Mouse (Mus musculus) hindbrain, embryonic 12.5 days (tissue): ENCODE measurements around the gene Gm10134. TPM values are rescaled to one million over a fixed set of nuclear protein-coding genes. Genes with fewer than 3 reads are reported as not detected.
"Not testable (repeated sequence)": the region's sequence is repeated elsewhere in the genome, so short reads cannot be mapped to it uniquely, and the experiment has no call there.

ENCODE experiments used
- ATAC-seq: fragments of 200-750 bp; cut with Nextera tagmentation; 2 replicates; pipeline ENCODE4 v1.8.0; 2017; ENCODE audit warnings: moderate TSS enrichment; ENCODE audit not compliant: low FRiP score
- H3K27ac ChIP-seq: fragments of 300-500 bp; sonication (generic); 2 replicates; pipeline ENCODE4 v1.5.1; 2016; ENCODE audit warnings: mild to moderate bottlenecking
- H3K27me3 ChIP-seq: fragments of 300-500 bp; sonication (generic); 2 replicates; pipeline ENCODE4 v1.6.1; 2016; ENCODE audit warnings: mild to moderate bottlenecking
- H3K36me3 ChIP-seq: fragments of 300-500 bp; sonication (generic); 2 replicates; pipeline ENCODE4 v1.6.1; 2016; ENCODE audit warnings: mild to moderate bottlenecking
- H3K4me1 ChIP-seq: fragments of 300-500 bp; sonication (generic); 2 replicates; pipeline ENCODE4 v1.6.1; 2016
- H3K4me2 ChIP-seq: fragments of 300-500 bp; sonication (generic); replicated peaks from 2 replicates; pipeline ENCODE4 v1.6.1; 2016; ENCODE audit warnings: mild to moderate bottlenecking
- H3K4me3 ChIP-seq: fragments of 300-500 bp; sonication (generic); 2 replicates; pipeline ENCODE4 v1.5.1; 2016; ENCODE audit warnings: mild to moderate bottlenecking
- H3K9ac ChIP-seq: fragments of 300-500 bp; sonication (generic); 2 replicates; pipeline ENCODE4 v1.6.1; 2016; ENCODE audit warnings: mild to moderate bottlenecking, moderate library complexity
- H3K9me3 ChIP-seq: fragments of 300-500 bp; sonication (generic); replicated peaks from 2 replicates; pipeline ENCODE4 v1.6.1; 2016; ENCODE audit warnings: mild to moderate bottlenecking
- WGBS: fragments of 180-500 bp; shearing (Covaris S2); methylation state at CpG from one replicate; pipeline ENCODE4 v1.1.7; 2016; 5-methylcytosine and 5-hydroxymethylcytosine counted together
- polyA plus RNA-seq: library from polyadenylated mRNA; unstranded; fragments of >200 nt; fragmentation: Nextera tagmentation; extraction: Ambion mirVana; gene quantifications from 2 replicates; pipeline ENCODE4 v1.2.1, GENCODE M21; 2016

The Gm10134 gene
- polyA plus RNA-seq: 1.8 and 2.8 TPM in 2 replicates

- ATAC-seq: no peak
- WGBS: 79% methylated on average over 3 of the region's 3 CpGs
- no peaks in the 10 kb centered on the region for H3K27me3 ChIP-seq
Observed at GRCm38 (mm10) chr2:28505795-28506194, at the start of gene Gm10134. Gene Gm10134, plus strand, starts transcription at chr2:28506095.

DNA sequence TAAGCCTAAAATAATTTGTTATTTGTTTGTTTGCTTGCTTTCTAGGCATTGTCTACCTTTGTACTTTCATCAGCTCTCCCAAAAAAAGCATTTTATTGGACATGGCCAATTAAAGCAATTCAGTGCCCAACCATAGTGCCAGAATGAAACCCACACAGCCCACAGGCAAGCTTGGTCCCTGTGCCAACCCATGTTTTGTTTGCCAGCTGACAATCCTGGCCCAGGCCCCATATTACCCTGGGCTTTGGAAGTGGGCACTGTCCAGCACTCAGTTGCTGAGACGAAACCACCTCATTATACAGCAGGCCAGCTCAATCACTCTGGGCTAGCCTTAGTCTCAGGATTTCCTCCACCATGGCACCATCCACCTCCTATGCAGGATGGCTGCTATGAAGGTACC lies 49.3 kb upstream of the Gm10134 start:
- H3K9me3 ChIP-seq: no peaks in the 10 kb centered on the region
- WGBS: 87% methylated on average over 1 of the region's 1 CpGs
- ATAC-seq: no peak
- no peaks in the 10 kb centered on the region for H3K27me3 ChIP-seq
- H3K4me2 ChIP-seq: no peak overlapping the region
- no peaks in the 10 kb centered on the region for H3K4me1 ChIP-seq
- H3K4me3 ChIP-seq: no peak overlapping the region
- H3K36me3 ChIP-seq: peaks cover 27% of the 10 kb centered on the region
- no peak overlapping the region for H3K9ac ChIP-seq
- H3K27ac ChIP-seq: no peak overlapping the region

More at GRCm38 (mm10) chr2:28505795-28506194, at the start of gene Gm10134:
- H3K27ac ChIP-seq: no peak within 1 kb of the TSS
- H3K4me3 ChIP-seq: no peak within 1 kb of the TSS
- no peak within 1 kb of the TSS for H3K4me2 ChIP-seq
- H3K4me1 ChIP-seq: no peaks in the 10 kb centered on the region
- H3K9ac ChIP-seq: no peak within 1 kb of the TSS
- H3K9me3 ChIP-seq: no peaks in the 10 kb centered on the region
- no peaks in the 10 kb centered on the region for H3K36me3 ChIP-seq

DNA sequence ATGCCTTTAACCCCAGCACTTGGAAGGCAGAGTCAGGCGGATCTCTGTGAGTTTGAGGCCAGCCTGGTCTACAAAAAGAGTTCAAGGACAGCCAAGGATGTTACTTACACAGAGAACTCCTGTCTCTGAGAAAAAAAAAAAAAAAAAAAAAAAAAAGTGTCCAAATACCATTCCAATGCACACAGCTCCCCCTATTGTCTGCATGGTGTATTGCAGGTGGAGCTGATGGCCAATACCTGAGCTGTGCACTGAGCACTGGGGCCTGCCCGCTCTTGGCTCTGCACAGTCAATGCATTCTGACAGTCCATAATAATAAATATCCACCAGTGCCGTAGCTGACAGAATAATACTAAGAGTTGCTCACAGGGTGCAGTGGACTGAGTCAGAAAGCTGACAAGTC lies 42.0 kb upstream of the Gm10134 start:
- Histone ChIP-seq H3K4me2 (no peak overlapping the region), H3K4me3 (no peak overlapping the region), H3K4me1 (peaks cover 17% of the 10 kb centered on the region), H3K27me3 (peaks cover 7% of the 10 kb centered on the region), H3K36me3 (peaks cover under 1% of the 10 kb centered on the region; the same call in 1 of the 2 replicates), H3K9me3 (no peaks in the 10 kb centered on the region), H3K27ac (no peak overlapping the region), H3K9ac (no peak overlapping the region)
- WGBS: 43% methylated on average over 3 of the region's 3 CpGs
- no peak for ATAC-seq

DNA sequence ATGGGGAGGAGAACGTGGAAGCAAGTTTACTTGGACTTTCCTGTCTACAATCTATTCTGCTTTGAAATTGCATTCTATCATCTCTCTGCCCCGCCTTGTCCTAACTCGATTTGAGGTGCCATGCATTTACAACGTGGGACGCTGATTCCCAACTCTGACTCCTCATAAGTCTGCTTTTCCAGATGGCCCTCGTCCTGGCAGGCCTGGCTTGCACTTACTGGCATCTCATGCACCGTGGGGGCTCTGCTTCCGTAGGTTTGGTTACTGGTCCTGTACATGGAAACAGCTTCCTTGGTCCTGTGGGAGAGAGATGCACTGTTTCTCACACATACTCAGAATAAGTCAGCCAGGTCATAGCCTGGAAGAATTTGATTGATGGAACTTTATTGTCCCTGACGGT lies 41.0 kb upstream of the Gm10134 start:
- H3K4me3 ChIP-seq: no peak overlapping the region
- H3K4me2 ChIP-seq: no peak overlapping the region
- 76% methylated on average over 9 of the region's 9 CpGs for WGBS
- peaks cover 7% of the 10 kb centered on the region for H3K27me3 ChIP-seq
- H3K9ac ChIP-seq: no peak overlapping the region
- H3K4me1 ChIP-seq: peaks cover 19% of the 10 kb centered on the region
- H3K36me3 ChIP-seq: peaks cover 11% of the 10 kb centered on the region
- no peaks in the 10 kb centered on the region for H3K9me3 ChIP-seq
- no peak overlapping the region for H3K27ac ChIP-seq
- ATAC-seq: no peak

DNA sequence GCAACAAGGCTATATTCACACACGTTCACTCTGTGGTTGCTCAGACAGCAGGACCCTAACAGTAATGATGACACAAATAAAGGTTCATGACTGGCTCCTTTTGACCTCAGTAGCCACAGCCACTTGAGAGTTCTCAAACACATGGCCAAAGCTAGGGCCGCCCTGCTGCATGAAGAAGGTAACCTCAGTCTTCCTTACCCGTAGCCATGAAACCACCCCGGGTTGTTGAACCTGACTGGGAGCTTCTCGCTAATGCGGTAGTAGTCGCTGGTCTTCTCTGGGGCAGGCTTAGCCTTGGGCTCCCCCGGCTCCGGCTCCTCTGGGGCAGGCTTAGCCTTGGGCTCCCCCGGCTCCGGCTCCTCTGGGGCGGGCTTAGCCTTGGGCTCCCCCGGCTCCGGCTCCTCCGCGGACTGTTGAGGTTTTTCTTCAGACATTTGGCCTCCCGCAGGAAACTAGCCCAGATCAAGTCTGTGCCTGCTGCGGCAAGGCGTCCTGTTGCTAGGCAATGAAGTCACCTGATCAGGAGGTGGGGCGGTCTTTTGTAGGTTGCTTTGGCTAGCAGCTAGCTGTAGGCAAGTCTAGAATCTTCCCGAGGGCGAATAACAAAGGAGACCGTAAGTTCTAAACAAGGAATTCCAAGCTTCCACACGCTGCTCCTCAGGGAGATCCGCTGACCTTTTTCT lies 39.9 kb upstream of the Gm10134 start, which contains the start of gene 1700007K13Rik:
Gene 1700007K13Rik (minus strand): TSS at position 497 of the 683 bp plus-strand sequence.
- H3K27me3 ChIP-seq: peaks cover 7% of the 10 kb centered on the region
- peak within 1 kb of the TSS; percentile 23 for H3K4me3 ChIP-seq
- no peaks in the 10 kb centered on the region for H3K9me3 ChIP-seq
- ATAC-seq: peak; percentile 60
- peaks cover 22% of the 10 kb centered on the region for H3K36me3 ChIP-seq
- WGBS: 4% methylated on average over 25 of the region's 25 CpGs
- H3K4me1 ChIP-seq: peaks cover 19% of the 10 kb centered on the region
- H3K4me2 ChIP-seq: peak within 1 kb of the TSS; percentile 58
- peak within 1 kb of the TSS; percentile 32; the same call in 1 of the 2 replicates for H3K9ac ChIP-seq
- H3K27ac ChIP-seq: no peak within 1 kb of the TSS

DNA sequence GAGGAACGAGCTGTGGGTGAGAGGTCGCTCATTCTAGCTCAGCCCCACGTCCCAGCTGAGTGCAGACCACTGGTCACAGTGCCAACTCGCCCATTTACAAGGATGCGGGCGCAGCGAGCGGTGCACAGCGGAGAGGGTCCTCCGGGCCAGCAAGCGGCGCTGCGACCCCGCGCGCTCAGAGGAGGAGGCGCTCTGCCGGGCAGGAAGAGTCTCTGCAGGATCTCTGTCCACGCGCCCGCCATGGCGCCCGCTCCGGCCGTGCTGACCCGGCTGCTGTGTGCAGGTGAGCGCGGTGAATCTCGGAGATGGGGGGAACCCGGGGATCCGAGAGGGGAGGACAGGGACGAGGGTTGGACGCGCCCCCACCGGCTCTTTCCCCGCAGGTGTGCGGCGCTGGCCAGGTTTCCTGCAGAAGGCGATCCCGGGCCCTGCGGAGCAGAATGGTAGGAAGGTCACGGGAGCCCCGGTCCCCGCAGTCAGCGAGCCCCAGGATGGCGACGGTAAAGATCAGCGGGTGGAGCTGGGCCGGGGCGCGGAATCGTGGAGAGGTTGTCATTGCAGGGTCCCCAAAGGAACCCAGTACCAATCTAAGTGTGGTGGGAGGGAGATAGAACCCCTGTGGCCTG lies 37.9 kb upstream of the Gm10134 start, which contains the start of gene Mrps2:
Gene Mrps2 (plus strand): TSS at position 207 of the 626 bp plus-strand sequence.
- Histone ChIP-seq H3K4me1 (peaks cover 19% of the 10 kb centered on the region), H3K36me3 (peaks cover 40% of the 10 kb centered on the region), H3K27me3 (peaks cover 7% of the 10 kb centered on the region), H3K4me3 (peak within 1 kb of the TSS; percentile 96), H3K9me3 (no peaks in the 10 kb centered on the region), H3K27ac (peak within 1 kb of the TSS; percentile 40; the same call in 1 of the 2 replicates), H3K4me2 (peak within 1 kb of the TSS; percentile 77), H3K9ac (peak within 1 kb of the TSS; percentile 98)
- ATAC-seq: peak; percentile 86
- WGBS: under 1% methylated on average over 51 of the region's 52 CpGs

DNA sequence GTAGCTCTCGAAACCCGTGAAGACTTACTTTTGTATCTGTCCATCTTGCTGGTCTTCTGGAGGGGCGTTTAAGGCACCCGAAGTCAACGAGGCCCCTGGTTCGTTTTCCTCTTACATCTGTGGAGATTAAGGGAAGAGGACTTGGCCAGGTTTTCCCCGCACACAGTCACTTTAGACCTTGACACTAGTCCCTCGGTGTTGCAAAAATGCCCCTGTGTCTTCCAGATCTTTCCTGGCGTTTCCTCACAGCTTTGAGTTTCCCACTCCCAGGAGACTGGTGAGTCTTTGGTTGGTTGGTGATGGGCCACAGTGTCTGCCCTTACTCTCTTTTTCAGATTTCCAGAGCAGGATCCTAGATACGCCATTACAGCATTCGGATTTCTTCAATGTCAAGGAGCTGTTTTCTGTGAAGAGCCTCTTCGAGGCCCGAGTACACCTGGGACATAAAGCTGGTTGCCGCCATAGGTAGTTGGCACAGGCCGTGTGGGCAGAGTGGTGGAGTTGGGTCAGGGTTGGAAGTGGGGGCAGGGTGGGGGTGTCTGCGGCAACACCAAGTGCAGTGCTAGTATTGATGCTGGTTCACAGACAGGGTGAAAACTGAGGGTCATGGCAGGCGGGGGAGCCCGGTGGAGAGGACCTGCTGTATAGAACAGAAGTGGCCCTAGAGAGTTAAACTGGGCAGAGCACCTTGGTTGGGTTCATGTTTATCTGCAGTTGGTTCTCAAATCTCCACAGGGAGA lies 37.2 kb upstream of the Gm10134 start:
- H3K9me3 ChIP-seq: no peaks in the 10 kb centered on the region
- peaks cover 19% of the 10 kb centered on the region for H3K4me1 ChIP-seq
- peaks cover 7% of the 10 kb centered on the region for H3K27me3 ChIP-seq
- H3K4me3 ChIP-seq: peak overlapping the region; percentile 96
- ATAC-seq: no peak
- H3K4me2 ChIP-seq: peak overlapping the region; percentile 77
- peak overlapping the region; percentile 98 for H3K9ac ChIP-seq
- H3K36me3 ChIP-seq: peaks cover 42% of the 10 kb centered on the region
- H3K27ac ChIP-seq: no peak overlapping the region
- 57% methylated on average over 18 of the region's 18 CpGs for WGBS

- 96% methylated on average over 14 of the region's 14 CpGs for WGBS
- Histone ChIP-seq H3K4me3 (no peak overlapping the region), H3K36me3 (peaks cover 42% of the 10 kb centered on the region), H3K9me3 (no peaks in the 10 kb centered on the region), H3K9ac (no peak overlapping the region), H3K27me3 (peaks cover 7% of the 10 kb centered on the region), H3K27ac (no peak overlapping the region), H3K4me1 (peaks cover 19% of the 10 kb centered on the region), H3K4me2 (no peak overlapping the region)
- no peak for ATAC-seq
Observed at GRCm38 (mm10) chr2:28469461-28469860, 36.4 kb upstream of the Gm10134 start.

DNA sequence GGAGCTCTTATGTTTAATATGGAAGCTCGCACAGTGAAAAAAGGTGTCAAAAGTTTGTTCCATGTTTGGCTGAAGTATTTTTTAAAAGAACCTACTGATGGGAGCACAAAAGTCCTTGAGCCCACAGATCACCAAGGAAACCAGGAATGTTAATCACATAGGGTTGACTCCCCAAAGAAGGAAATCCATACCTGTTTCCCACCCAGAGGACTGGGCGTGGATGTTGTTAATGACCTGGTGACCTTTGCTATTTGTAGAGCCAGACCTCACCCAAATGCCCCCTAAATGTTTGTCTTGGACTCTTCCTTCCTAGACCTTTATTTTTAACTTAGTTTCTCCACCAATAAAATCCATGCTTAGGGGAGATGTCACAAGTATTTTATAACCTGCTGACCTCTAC lies 35.3 kb upstream of the Gm10134 start:
- no peak overlapping the region for H3K4me3 ChIP-seq
- no peak overlapping the region for H3K27ac ChIP-seq
- ATAC-seq: no peak
- peaks cover 42% of the 10 kb centered on the region for H3K36me3 ChIP-seq
- H3K4me1 ChIP-seq: peaks cover 19% of the 10 kb centered on the region
- no peaks in the 10 kb centered on the region for H3K9me3 ChIP-seq
- WGBS: 91% methylated on average over 2 of the region's 2 CpGs
- H3K27me3 ChIP-seq: peaks cover 1% of the 10 kb centered on the region
- no peak overlapping the region for H3K9ac ChIP-seq
- no peak overlapping the region for H3K4me2 ChIP-seq

GRCm38 (mm10) chr2:28472011-28472410 lies 33.9 kb upstream of the Gm10134 start:
- H3K9ac ChIP-seq, H3K4me3 ChIP-seq, H3K4me2 ChIP-seq, H3K27ac ChIP-seq, H3K9me3 ChIP-seq, H3K4me1 ChIP-seq, ATAC-seq, H3K27me3 ChIP-seq: not testable (repeated sequence)
- WGBS: 95% methylated on average over 8 of the region's 8 CpGs
- peaks cover 42% of the 10 kb centered on the region for H3K36me3 ChIP-seq

DNA sequence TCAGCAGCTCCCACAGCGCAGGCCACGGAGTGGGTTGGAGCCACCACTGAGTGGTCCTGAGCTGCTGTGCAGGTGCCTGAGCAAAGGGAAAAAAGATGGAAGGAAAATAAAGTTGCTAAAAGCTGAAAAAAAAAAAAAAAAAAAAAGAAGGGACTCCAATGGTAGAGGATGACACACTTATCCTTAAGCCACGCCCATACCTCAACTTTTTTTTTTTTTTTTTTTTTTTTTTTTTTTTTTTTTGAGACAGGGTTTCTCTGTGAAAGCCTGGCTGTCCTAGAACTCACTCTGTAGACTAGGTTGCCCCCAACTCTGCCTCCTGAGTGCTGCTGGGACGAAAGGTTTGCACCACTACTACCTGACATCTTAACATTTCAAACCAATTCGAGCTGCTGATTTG lies 27.9 kb upstream of the Gm10134 start:
- not testable (repeated sequence) for H3K4me2 ChIP-seq, H3K27ac ChIP-seq, H3K4me3 ChIP-seq, ATAC-seq, H3K9me3 ChIP-seq, H3K9ac ChIP-seq, H3K4me1 ChIP-seq, H3K27me3 ChIP-seq, H3K36me3 ChIP-seq
- WGBS: 93% methylated on average over 4 of the region's 5 CpGs
